Mouse (Mus musculus) small intestine, adult 2 months (tissue): ENCODE data around the gene Rhof. TPM values are rescaled to one million over a fixed set of nuclear protein-coding genes. Genes with fewer than 3 reads are reported as not detected.
A peak's percentile ranks its signal among the peaks of the same experiment; 100 is the strongest.

ENCODE experiments used
- H3K27ac ChIP-seq: fragments of 200-500 bp; 2 replicates; pipeline ENCODE4 v1.5.1; 2012; ENCODE audit warnings: low read depth, low read length, control low read depth, inconsistent platforms; ENCODE audit not compliant: insufficient read depth
- H3K27me3 ChIP-seq: fragments of 200-500 bp; 2 replicates; pipeline ENCODE4 v1.6.1; 2012; ENCODE audit warnings: mild to moderate bottlenecking, moderate library complexity, low read length, inconsistent platforms; ENCODE audit not compliant: control insufficient read depth, insufficient read depth
- H3K36me3 ChIP-seq: fragments of 200-500 bp; 2 replicates; pipeline ENCODE4 v1.6.1; 2012; ENCODE audit warnings: mild to moderate bottlenecking, low read length, control low read depth, inconsistent platforms; ENCODE audit not compliant: control insufficient read depth, insufficient read depth
- H3K4me1 ChIP-seq: fragments of 200-500 bp; 2 replicates; pipeline ENCODE4 v1.6.1; 2012; ENCODE audit warnings: low read length, inconsistent platforms, mixed read lengths; ENCODE audit not compliant: control insufficient read depth, insufficient read depth, insufficient read length
- H3K4me3 ChIP-seq: fragments of 200-500 bp; 2 replicates; pipeline ENCODE4 v1.5.1; 2012; ENCODE audit warnings: low read depth, mild to moderate bottlenecking, control low read depth, inconsistent platforms, low read length, moderate library complexity
- CTCF ChIP-seq: fragments of 200-500 bp; IDR thresholded peaks from 2 replicates; pipeline ENCODE4 v1.5.1; 2012; ENCODE audit warnings: low read depth, mild to moderate bottlenecking, control low read depth, inconsistent platforms, low read length, moderate library complexity, mixed read lengths; ENCODE audit not compliant: insufficient replicate concordance, insufficient read length; ENCODE audit errors: extremely low read depth
- POLR2A ChIP-seq: fragments of 200-500 bp; IDR thresholded peaks from 2 replicates; pipeline ENCODE4 v1.6.1; 2012; ENCODE audit warnings: low read depth, mild to moderate bottlenecking, control low read depth, inconsistent platforms, low read length, moderate library complexity
- WGBS: fragments of 180-500 bp; shearing (Covaris S2); methylation state at CpG from one replicate; pipeline ENCODE4 v1.1.7; 2018; 5-methylcytosine and 5-hydroxymethylcytosine counted together
- polyA plus RNA-seq: library from polyadenylated mRNA; depleted of rRNA; stranded (reverse); fragments of >200 nt; gene quantifications from 2 replicates; pipeline ENCODE4 v1.2.3, GENCODE M21; 2012; rRNA removed

Gene Rhof
- polyA plus RNA-seq, 1 experiment, result 91.6 TPM

DNA sequence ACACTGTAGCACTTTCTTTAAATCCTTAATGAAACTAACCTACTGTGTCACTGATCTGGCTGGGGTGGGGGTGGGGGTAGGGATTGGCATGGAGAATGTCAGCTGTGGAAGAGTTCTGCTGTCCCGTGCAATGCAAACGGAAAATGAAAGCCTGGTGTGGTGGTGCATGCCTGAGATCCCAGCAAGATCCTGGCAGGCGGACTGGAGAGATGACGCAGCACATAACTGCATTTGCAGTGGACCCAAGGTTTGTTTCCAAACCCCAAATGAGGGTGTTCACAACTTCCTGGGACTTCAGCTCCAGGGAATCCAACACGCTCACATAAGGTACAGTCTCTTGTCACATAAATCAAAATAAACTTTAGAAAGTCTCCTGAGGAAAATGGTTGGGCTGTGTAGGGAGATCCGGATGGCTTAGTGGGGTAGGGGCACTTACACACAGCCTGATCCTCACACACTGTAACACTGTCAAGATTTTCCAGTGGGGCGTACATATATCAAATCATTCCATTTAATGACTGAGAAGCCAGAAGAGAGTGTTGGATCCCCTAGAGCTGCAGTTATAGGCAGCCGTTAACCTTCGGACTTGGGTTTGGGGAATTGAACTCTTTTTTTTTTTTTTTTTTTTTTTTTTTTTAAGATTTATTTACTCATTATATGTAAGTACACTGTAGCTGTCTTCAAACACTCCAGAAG, 71.6 kb downstream of the Rhof start:
- TF ChIP-seq POLR2A (no peak), CTCF (no peak)
- H3K27ac ChIP-seq, result peak overlapping the region; percentile 55
- WGBS, result 60% methylated on average over 9 of the region's 9 CpGs

DNA sequence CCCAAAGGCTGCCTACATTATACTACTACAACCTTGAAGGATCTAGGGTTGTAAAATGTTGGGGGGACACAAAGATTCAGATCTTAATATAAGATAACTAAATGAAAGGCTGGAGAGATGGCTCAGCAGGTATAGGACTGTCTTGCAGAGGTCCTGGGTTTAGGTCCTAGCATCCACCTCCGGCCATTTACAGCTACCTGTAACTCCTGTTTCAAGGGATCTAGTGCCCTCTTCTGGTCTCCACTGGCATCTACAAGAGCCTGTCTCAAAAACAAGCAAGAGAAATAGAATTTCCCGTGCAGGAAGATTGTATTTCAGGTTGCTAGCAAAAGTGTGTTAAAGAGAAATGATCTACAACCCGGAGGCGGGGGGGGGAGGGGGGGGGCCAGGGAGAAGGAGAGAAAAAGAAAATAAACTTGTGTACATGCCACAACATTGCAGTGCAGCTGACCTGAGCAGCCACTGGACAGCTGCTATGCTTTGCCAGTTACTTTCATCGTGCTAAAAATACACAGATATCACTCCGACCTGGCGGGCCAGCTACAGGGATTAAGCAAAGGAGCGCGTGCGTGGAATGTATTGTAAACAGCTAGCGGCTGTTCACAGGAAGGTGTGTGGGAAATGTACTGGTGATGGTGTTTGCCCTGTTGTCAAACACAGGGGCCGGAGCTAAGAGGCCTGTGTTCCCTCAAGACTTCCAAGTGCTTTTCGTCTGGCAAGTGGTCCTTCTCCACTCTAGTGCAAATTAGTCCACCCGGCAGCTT, 72.6 kb downstream of the Rhof start:
- 39% methylated on average over 14 of the region's 14 CpGs for WGBS
- TF ChIP-seq CTCF (peak; percentile 56; the same call in 1 of the 2 replicates), POLR2A (no peak)
- Histone ChIP-seq H3K36me3 (no peaks in the 10 kb centered on the region), H3K27me3 (no peaks in the 10 kb centered on the region), H3K27ac (peak overlapping the region; percentile 55), H3K4me3 (no peak overlapping the region), H3K4me1 (no peaks in the 10 kb centered on the region; the same call in 1 of the 2 replicates)

More for the DNA sequence above, 71.6 kb downstream of the Rhof start:
- H3K4me1 ChIP-seq, result no peaks in the 10 kb centered on the region; the same call in 1 of the 2 replicates
- no peak overlapping the region for H3K4me3 ChIP-seq
- no peaks in the 10 kb centered on the region for H3K27me3 ChIP-seq
- no peaks in the 10 kb centered on the region for H3K36me3 ChIP-seq

DNA sequence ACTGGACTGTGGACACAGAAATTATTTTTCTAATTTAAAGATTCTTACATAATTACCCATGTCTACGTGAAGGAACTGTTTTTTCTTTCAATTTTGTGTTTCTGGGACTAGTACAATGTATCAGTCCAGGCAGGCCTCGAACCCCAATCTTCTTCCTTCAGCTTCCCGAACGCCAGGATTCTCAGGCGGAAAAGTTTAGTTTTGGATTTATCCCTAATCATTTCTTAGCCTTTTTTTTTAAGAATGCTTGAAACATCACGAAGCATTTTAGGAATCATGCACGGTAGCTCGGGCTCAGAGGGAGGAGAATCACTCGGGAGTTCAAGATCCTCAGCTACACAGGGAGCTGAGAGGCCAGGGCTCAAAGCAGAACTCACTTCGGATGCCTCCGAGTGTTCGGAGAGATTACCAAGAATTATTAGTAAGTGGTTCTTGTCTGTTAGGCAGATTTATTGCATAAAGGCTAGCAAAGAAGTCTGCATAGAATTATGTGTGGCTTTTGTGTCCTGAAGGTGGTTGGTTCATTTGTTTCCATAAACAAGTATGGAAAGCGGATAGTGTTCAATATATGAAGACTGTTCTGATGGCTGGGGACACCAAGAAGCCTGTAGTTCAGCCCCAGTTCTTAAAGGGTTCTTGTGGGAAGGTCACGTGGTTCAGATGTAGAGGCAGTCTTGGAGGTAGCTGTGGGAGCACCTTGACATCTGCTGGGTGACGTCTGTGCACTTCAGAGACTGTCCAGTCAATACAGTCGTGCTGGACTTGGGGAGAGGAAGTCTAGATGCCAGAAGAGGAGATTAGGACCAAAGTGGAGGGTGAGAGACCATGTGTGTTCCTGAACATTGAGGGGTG, 74.0 kb downstream of the Rhof start:
- Histone ChIP-seq H3K4me1 (no peaks in the 10 kb centered on the region; the same call in 1 of the 2 replicates), H3K27me3 (no peaks in the 10 kb centered on the region), H3K36me3 (no peaks in the 10 kb centered on the region), H3K27ac (peak overlapping the region; percentile 50), H3K4me3 (peak overlapping the region; percentile 66)
- 26% methylated on average over 16 of the region's 16 CpGs for WGBS
- TF ChIP-seq POLR2A, result no peak
- TF ChIP-seq CTCF, result no peak

DNA sequence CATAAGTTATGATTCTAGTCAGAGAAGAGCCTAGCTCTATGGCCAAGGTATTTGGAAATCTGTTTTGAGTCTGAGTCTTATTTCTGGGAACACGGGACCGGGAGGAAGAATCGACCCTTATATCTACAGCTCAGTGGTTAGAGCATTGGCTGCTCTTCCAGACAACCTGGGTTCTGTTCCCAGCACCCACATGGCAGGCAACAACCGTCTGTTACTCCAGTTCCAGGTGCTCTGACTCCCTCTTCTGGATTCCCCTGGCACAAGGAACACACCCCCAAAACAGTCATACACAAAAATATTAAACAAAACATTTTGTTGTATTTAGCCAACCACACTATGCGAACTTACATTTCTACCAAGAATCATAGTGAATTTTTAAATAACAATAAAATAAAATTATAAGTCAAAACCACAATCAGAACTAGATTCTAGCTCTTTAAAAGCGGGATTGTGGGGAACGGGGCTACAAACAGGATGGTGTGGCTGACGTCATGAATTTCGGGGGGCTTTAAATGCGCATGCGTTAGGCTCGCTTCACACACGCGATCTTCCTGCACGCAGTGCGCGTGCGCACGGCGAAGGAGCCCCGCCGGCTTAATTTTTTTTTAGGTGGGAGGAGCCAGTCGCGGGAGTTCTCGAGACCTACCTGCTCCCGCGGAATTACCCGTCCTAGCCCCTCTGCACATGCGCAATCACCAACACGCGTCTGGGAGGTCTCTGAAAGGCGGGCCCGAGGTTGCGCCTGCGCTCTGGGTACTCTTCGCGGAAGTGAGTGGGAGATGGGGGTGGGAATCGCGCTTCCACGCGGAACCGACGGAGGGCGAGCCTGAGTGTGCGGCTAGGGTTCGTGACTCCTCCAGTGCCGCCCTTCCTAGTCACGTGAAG, 74.9 kb downstream of the Rhof start:
- 8% methylated on average over 48 of the region's 48 CpGs for WGBS
- H3K27me3 ChIP-seq, result no peaks in the 10 kb centered on the region
- H3K4me3 ChIP-seq, result peak overlapping the region; percentile 66
- no peaks in the 10 kb centered on the region; the same call in 1 of the 2 replicates for H3K4me1 ChIP-seq
- TF ChIP-seq CTCF (peak; percentile 44; the same call in 1 of the 2 replicates), POLR2A (peak; percentile 69)
- peak overlapping the region; percentile 50 for H3K27ac ChIP-seq
- no peaks in the 10 kb centered on the region for H3K36me3 ChIP-seq

Other genes with a start within 250 kb of the Rhof start
- 8.6 and 12.0 TPM in 2 replicates for gene Kdm2b, start 142.9 kb downstream of the Rhof start, polyA plus RNA-seq
- 70.0 and 133 TPM in 2 replicates for gene Orai1, start 117.6 kb downstream of the Rhof start, polyA plus RNA-seq
- not detected in 2 replicates for gene Morn3, start 85.7 kb downstream of the Rhof start, polyA plus RNA-seq
- 1.6 and 3.3 TPM in 2 replicates for gene Tmem120b, start 64.3 kb downstream of the Rhof start, polyA plus RNA-seq
- gene Setd1b, start 9.5 kb upstream of the Rhof start, polyA plus RNA-seq, result 10.7 and 18.5 TPM in 2 replicates
- gene Psmd9, start 36.7 kb upstream of the Rhof start, polyA plus RNA-seq, result 12.5 and 21.9 TPM in 2 replicates
- gene Hpd, start 50.0 kb upstream of the Rhof start, polyA plus RNA-seq, result 5.5 and 19.6 TPM in 2 replicates
- 0.25 and 0.27 TPM in 2 replicates for gene Wdr66, start 119.4 kb upstream of the Rhof start, polyA plus RNA-seq
- gene Bcl7a, start 211.1 kb upstream of the Rhof start, polyA plus RNA-seq, result 2.1 and 2.8 TPM in 2 replicates